Mouse (Mus musculus): ENCODE results near the gene Pirt.

The Pirt gene

GRCm38 (mm10) chr11:66946521-66946920, 34.7 kb downstream of the Pirt start:
- DNase-seq (ENCODE audit: low spot score in 2 of 2) = no peak

GRCm38 (mm10) chr11:66946922-66947321, 35.1 kb downstream of the Pirt start:
- DNase-seq (ENCODE audit: low spot score in 2 of 2) = no peak

GRCm38 (mm10) chr11:66956303-66956702, 44.5 kb downstream of the Pirt start, which contains the start of gene Tmem238l:
TSS of gene Tmem238l (plus strand) at chr11:66956638.
- DNase-seq (ENCODE audit: low spot score in 2 of 2) = no peak

- DNase-seq (ENCODE audit: low spot score in 2 of 2) = no peak
These were observed 49.0 kb downstream of the Pirt start for GRCm38 (mm10) chr11:66960797-66961196.

GRCm38 (mm10) chr11:66961447-66962176, 49.8 kb downstream of the Pirt start:
- DNase-seq (ENCODE audit: low spot score in 2 of 2) = peak; percentile 23 to 36

GRCm38 (mm10) chr11:66963462-66963861, 51.7 kb downstream of the Pirt start:
- DNase-seq (ENCODE audit: low spot score in 2 of 2) = peak in 1 of 2 experiments; percentile 35

GRCm38 (mm10) chr11:66966500-66967116, 54.8 kb downstream of the Pirt start:
- DNase-seq (ENCODE audit: low spot score in 2 of 2) = no peak

- DNase-seq (ENCODE audit: low spot score in 2 of 2) = no peak
These were observed 56.8 kb downstream of the Pirt start for GRCm38 (mm10) chr11:66968575-66968974.

GRCm38 (mm10) chr11:66973507-66973906, 61.7 kb downstream of the Pirt start:
- no peak for DNase-seq (ENCODE audit: low spot score in 2 of 2)

GRCm38 (mm10) chr11:66975606-66976330, 64.0 kb downstream of the Pirt start:
- DNase-seq (ENCODE audit: low spot score in 2 of 2) = no peak
